8 mouse cellular contexts compared by ENCODE assay signal in genomic region chr3:95965518-95966451, GRCm38 (mm10). TPM values are rescaled to one million over a fixed set of nuclear protein-coding genes. Genes with fewer than 3 reads are reported as not detected.
A peak's percentile ranks its signal among the peaks of the same experiment; 100 is the strongest.
DNase-seq lines count a peak whose midpoint lies in the region; ATAC-seq and TF ChIP-seq lines count a peak whose summit lies in the region.

No protein-coding gene starts in this region.

- no peak overlapping the region for H3K27ac ChIP-seq in kidney, embryonic 15.5 days
- no peak overlapping the region for H3K27ac ChIP-seq in CH12.LX (ENCODE audit: insufficient read depth, low read depth)

- dilution Hi-C loops in CH12.LX (cut with MboI; ENCODE audit: extremely low pct_ligation_motif_present, extremely low pct_unique_long_range_greater_than_20kb, low sequenced_read_pairs), result no loop called here

- H3K79me2 ChIP-seq in CH12.LX (replicated peaks; ENCODE audit: control insufficient read depth, extremely low read depth, insufficient read depth, poor library complexity, severe bottlenecking), result no peaks in the 10 kb centered on the region; the same call in 1 of the 2 replicates

- H3K4me3 ChIP-seq in kidney, embryonic 15.5 days (replicated peaks), result peak overlapping the region; percentile 12; the same call in 1 of the 2 replicates
- peak overlapping the region in 1 of 3 experiments; percentile 23 for H3K4me3 ChIP-seq in CH12.LX (replicated peaks in 1 of 3; ENCODE audit: low read depth in 2 of 3, low read length in 2 of 3, poor library complexity in 1 of 3)

- H3K27me3 ChIP-seq in kidney, embryonic 15.5 days, result peaks cover 4% of the 10 kb centered on the region; the same call in 1 of the 2 replicates
- no peaks in the 10 kb centered on the region for H3K27me3 ChIP-seq in CH12.LX (replicated peaks)

- DNase-seq in kidney, adult 18-20 months, result no peak
- peak; percentile 90 for DNase-seq in CH12.LX (ENCODE audit: extremely low read depth)
- peak; percentile 43 to 63 for DNase-seq in cerebellum, postnatal 36 days
- DNase-seq in heart, postnatal 4 days, result peak; percentile 44
- peak; percentile 50 for DNase-seq in lung, postnatal 10 days
- peak; percentile 67 for DNase-seq in testis, postnatal 10 days (ENCODE audit: low spot score)
- DNase-seq in gastrocnemius, adult 18-20 months (ENCODE audit: low spot score), result no peak

- ATAC-seq in kidney, embryonic 15.5 days (replicated peaks; ENCODE audit: low FRiP score), result no peak

- in situ Hi-C loops in CH12.LX (cut with MboI; ENCODE audit: low pct_ligation_motif_present, low pct_unique_long_range_greater_than_20kb, low sequenced_read_pairs), result loop anchor here (5.0 to 10.0 kb wide), 2 partner anchors 92 to 259 kb away; partner anchors contain the start of genes Hist2h2ac, Hist2h2be and Vps45

- peak overlapping the region; percentile 51 for H3K4me2 ChIP-seq in kidney, embryonic 15.5 days
- H3K4me2 ChIP-seq in CH12.LX (ENCODE audit: insufficient read depth, low read depth, poor library complexity, severe bottlenecking), result peak overlapping the region; percentile 90

- TF ChIP-seq POLR2A in CH12.LX (IDR thresholded peaks at IDR 0.05; ENCODE audit: low read depth, low read length), result no peak

- no peak overlapping the region for H3K9ac ChIP-seq in kidney, embryonic 15.5 days
- no peak overlapping the region for H3K9ac ChIP-seq in CH12.LX (ENCODE audit: insufficient read depth, low read depth)

- peak in 1 of 2 experiments; percentile 83; a peak in 2 of 4 replicates for TF ChIP-seq CTCF in CH12.LX (conservative IDR thresholded peaks at IDR 0.05 in 1 of 2, IDR thresholded peaks at IDR 0.05 in 1 of 2; ENCODE audit: low read depth in 2 of 2, low read length in 2 of 2)

- 10% methylated on average over 7 of the region's 7 CpGs for WGBS in kidney, embryonic 15.5 days

- TF ChIP-seq RAD21 in CH12.LX (IDR thresholded peaks at IDR 0.05; ENCODE audit: low read depth, low read length), result peak; percentile 91

- H3K36me3 ChIP-seq in kidney, embryonic 15.5 days, result no peaks in the 10 kb centered on the region
- no peaks in the 10 kb centered on the region for H3K36me3 ChIP-seq in CH12.LX (replicated peaks in 1 of 2; ENCODE audit: control insufficient read depth in 1 of 2, insufficient read depth in 1 of 2, low read length in 1 of 2)

- H3K4me1 ChIP-seq in kidney, embryonic 15.5 days, result peaks cover 6% of the 10 kb centered on the region; the same call in 1 of the 2 replicates
- peaks cover 7 to 41% of the 10 kb centered on the region in 2 experiments for H3K4me1 ChIP-seq in CH12.LX (ENCODE audit: control insufficient read depth in 1 of 2, insufficient read depth in 2 of 2)

- peak; percentile 57 for TF ChIP-seq EP300 in CH12.LX (IDR thresholded peaks at IDR 0.05; ENCODE audit: low read length)

- no peaks in the 10 kb centered on the region for H3K9me3 ChIP-seq in kidney, embryonic 15.5 days (replicated peaks)
- no peaks in the 10 kb centered on the region for H3K9me3 ChIP-seq in CH12.LX (replicated peaks; ENCODE audit: low read length)

TF ChIP-seq in CH12.LX, 34 proteins besides CTCF, POLR2A, EP300 and RAD21:
- peak; percentile 90 for TF ChIP-seq SMC3 (IDR thresholded peaks at IDR 0.05; ENCODE audit: low read depth, low read length)
- TF ChIP-seq ETS1 (conservative IDR thresholded peaks at IDR 0.05; ENCODE audit: low read depth, low read length), result peak; percentile 66
- no peak for TF ChIP-seq JUND (conservative IDR thresholded peaks at IDR 0.05; ENCODE audit: low read depth, low read length)
- TF ChIP-seq ZC3H11A (IDR thresholded peaks at IDR 0.05; ENCODE audit: low read depth, low read length), result peak; percentile 73
- no peak for TF ChIP-seq POLR2AphosphoS2 (IDR thresholded peaks at IDR 0.05; ENCODE audit: low read depth, low read length)
- no peak for TF ChIP-seq ELF1 (IDR thresholded peaks at IDR 0.05; ENCODE audit: low read depth, low read length)
- TF ChIP-seq NELFE (IDR thresholded peaks at IDR 0.05; ENCODE audit: low read depth, low read length), result peak; percentile 32; the same call in 1 of the 2 replicates
- no peak for TF ChIP-seq NRF1 (IDR thresholded peaks at IDR 0.05; ENCODE audit: low read depth, low read length)
- TF ChIP-seq MAZ (IDR thresholded peaks at IDR 0.05; ENCODE audit: low read depth, low read length), result peak; percentile 79; the same call in 1 of the 2 replicates
- TF ChIP-seq ZNF384 (IDR thresholded peaks at IDR 0.05; ENCODE audit: low read depth, low read length), result no peak
- peak; percentile 77 for TF ChIP-seq TCF12 (IDR thresholded peaks at IDR 0.05; ENCODE audit: low read depth, low read length)

RNA-seq across cellular contexts. Expression of gene Plekho1, which starts 30.0 kb away (rescaled TPM):
- polyA plus RNA-seq in kidney, embryonic 15.5 days (2015; fragmentation: Nextera tagmentation; extraction: Ambion mirVana), result 43.5 and 44.2 TPM in 2 replicates
- 23.0 and 24.6 TPM in 2 replicates for total RNA-seq in CH12.LX (2012; rRNA removed)
- total RNA-seq in CH12.LX (2014; rRNA removed), result 22.2 and 22.3 TPM in 2 replicates
- 18.6 and 23.4 TPM in 2 replicates for polyA plus RNA-seq in CH12.LX (2012; ENCODE audit: insufficient read length, low read depth)
- total RNA-seq in heart, postnatal 4 days (2021), result 100 to 1,000 TPM; 141 to 164 TPM
- total RNA-seq in gastrocnemius, adult 18-20 months (2021), result 10 to 100 TPM; 13.9 to 22.0 TPM

RNA-seq across cellular contexts. Expression of gene Anp32e, which starts 36.7 kb away (rescaled TPM):
- polyA plus RNA-seq in kidney, embryonic 15.5 days (2015; fragmentation: Nextera tagmentation; extraction: Ambion mirVana), result 247 and 264 TPM in 2 replicates
- total RNA-seq in CH12.LX (2012; rRNA removed) (85.2 and 126 TPM in 2 replicates), CH12.LX (2014; rRNA removed) (64.8 and 74.2 TPM in 2 replicates)
- 439 and 608 TPM in 2 replicates for polyA plus RNA-seq in CH12.LX (2012; ENCODE audit: insufficient read length, low read depth)
- 100 to 1,000 TPM; 172 to 180 TPM for total RNA-seq in heart, postnatal 4 days (2021)
- 10 to 100 TPM; 75.9 to 97.2 TPM for total RNA-seq in gastrocnemius, adult 18-20 months (2021)

Comparison
In these comparisons a context has a peak if more than half of its experiments do, and no peak if none do; other contexts are left out.
1. DNase-seq: peak in CH12.LX (single experiment), cerebellum, postnatal 36 days (2 of 2), heart, postnatal 4 days (single experiment), lung, postnatal 10 days (single experiment) and testis, postnatal 10 days (single experiment); none in kidney, adult 18-20 months (single experiment) and gastrocnemius, adult 18-20 months (single experiment).
2. RNA of gene Plekho1, which starts 30.0 kb away (total RNA-seq): 141 to 164 TPM in heart, postnatal 4 days; 22.2 to 24.6 TPM in CH12.LX and 13.9 to 22.0 TPM in gastrocnemius, adult 18-20 months; every median in the first group is over 4 times any median in the second.